Mouse (Mus musculus) lung, adult 2 months (tissue): Measurements from ENCODE around the gene Mllt10. TPM values are rescaled to one million over a fixed set of nuclear protein-coding genes. Genes with fewer than 3 reads are reported as not detected.
A peak's percentile ranks its signal among the peaks of the same experiment; 100 is the strongest.

ENCODE experiments used
- DNase-seq: peaks from one replicate; pipeline ENCODE4 v3.0.0; 2022
- H3K4me1 ChIP-seq: fragments of 200-500 bp; 2 replicates; pipeline ENCODE4 v1.6.1; 2011; ENCODE audit warnings: low read length; ENCODE audit not compliant: control insufficient read depth, insufficient read depth
- H3K4me3 ChIP-seq: fragments of 200-500 bp; replicated peaks from 2 replicates; pipeline ENCODE3; 2011; ENCODE audit warnings: low read depth, mild to moderate bottlenecking, control low read depth, low read length; ENCODE audit errors: extremely low read depth
- CTCF ChIP-seq: fragments of 200-500 bp; IDR thresholded peaks from 2 replicates; pipeline ENCODE4 v1.5.1; 2011; ENCODE audit warnings: mild to moderate bottlenecking, low read length, control low read depth; ENCODE audit not compliant: insufficient read depth
- POLR2A ChIP-seq: fragments of 200-500 bp; IDR thresholded peaks from 2 replicates; pipeline ENCODE4 v1.6.1; 2011; ENCODE audit warnings: low read depth, mild to moderate bottlenecking, control low read depth, low read length, borderline replicate concordance; ENCODE audit errors: extremely low read depth
- WGBS: fragments of 180-500 bp; shearing (Covaris S2); methylation state at CpG from one replicate; pipeline ENCODE4 v1.1.7; 2018; 5-methylcytosine and 5-hydroxymethylcytosine counted together
- polyA plus RNA-seq: library from polyadenylated mRNA; depleted of rRNA; stranded (reverse); fragments of >200 nt; gene quantifications from 2 replicates; pipeline ENCODE4 v1.2.3, GENCODE M21; 2012

Mllt10 gene
- polyA plus RNA-seq, 1 experiment, result 34.7 TPM

DNA sequence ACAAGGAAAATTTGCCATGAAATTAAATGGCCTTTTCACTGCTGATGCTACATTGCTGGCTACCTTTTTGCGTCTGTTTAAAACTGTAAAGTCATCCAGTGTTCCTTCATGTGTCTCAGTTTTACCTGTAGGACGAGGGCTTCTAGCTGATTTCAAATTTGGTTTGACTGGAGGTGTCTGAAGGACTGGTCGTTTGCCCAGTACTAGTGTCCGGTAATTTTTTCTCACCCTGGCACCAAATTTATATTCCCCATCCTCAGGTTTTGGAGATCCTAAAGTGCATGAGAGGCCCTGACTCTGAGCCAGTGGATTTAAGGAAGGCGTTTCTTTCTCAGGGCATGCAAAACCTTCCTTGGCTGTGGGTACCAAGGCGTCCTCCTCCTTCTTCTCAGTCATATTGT, 9.3 kb upstream of the Mllt10 start:
- WGBS, result 66% methylated on average over 6 of the region's 6 CpGs
- H3K4me3 ChIP-seq, result no peak overlapping the region
- no peak for TF ChIP-seq CTCF
- no peak for TF ChIP-seq POLR2A
- H3K4me1 ChIP-seq, result no peaks in the 10 kb centered on the region; the same call in 1 of the 2 replicates
- DNase-seq, result no peak

GRCm38 (mm10) chr2:18046186-18046585, 8.9 kb upstream of the Mllt10 start:
- no peaks in the 10 kb centered on the region; the same call in 1 of the 2 replicates for H3K4me1 ChIP-seq
- 20% methylated on average over 4 of the region's 4 CpGs for WGBS

DNA sequence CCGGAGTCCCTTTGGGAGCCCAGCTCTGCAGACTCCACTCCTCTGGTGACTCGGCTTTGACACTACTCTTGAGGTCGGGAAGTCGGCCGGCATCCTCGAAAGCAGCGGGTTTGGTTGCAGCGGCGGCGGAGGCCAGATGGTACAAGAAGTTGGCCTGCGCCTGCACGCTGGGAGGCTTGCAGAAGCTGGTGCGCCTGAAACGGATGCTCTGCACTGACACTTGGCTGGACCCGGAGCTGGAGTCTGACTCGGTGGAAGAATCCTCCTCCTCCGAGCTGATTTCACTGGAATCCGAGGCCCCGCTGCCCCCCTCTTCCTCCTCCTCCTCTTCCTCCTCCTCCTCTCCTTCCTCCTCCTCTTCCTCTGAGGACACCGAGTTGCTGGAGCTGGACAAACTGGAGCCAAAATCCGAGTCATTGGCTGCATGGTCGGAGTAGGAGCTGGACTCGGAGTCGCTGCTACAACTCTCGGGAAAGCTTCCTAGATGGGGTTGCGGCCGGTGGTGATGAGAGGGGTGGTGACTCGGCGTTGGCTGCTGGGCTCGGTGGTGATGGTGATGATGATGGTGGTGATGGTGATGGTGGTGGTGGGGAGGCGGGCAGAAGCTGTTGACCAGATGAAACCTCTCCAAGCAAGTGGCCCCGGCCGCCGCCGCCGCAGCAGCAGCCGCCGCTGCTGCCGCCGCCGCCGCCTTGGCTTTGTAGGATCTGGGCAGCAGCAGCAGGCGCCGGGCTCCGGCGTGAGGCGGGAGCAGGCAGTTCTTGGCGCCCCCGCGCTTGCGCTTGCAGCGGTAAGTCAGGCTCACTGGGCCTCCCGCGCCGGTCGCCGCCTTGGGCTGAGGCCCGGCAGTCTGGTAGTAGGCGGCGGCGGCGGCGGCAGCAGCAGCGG, 8.0 kb upstream of the Mllt10 start:
- Histone ChIP-seq H3K4me3 (peak overlapping the region; percentile 67), H3K4me1 (no peaks in the 10 kb centered on the region; the same call in 1 of the 2 replicates)
- no peak for TF ChIP-seq CTCF
- under 1% methylated on average over 64 of the region's 64 CpGs for WGBS
- peak; percentile 80 for DNase-seq

More at GRCm38 (mm10) chr2:18046186-18046585, 8.9 kb upstream of the Mllt10 start:
- DNase-seq, result no peak
- no peak for TF ChIP-seq POLR2A
- TF ChIP-seq CTCF, result no peak
- H3K4me3 ChIP-seq, result no peak overlapping the region

GRCm38 (mm10) chr2:18047646-18048452, 7.2 kb upstream of the Mllt10 start:
- Histone ChIP-seq H3K4me1 (no peaks in the 10 kb centered on the region; the same call in 1 of the 2 replicates), H3K4me3 (peak overlapping the region; percentile 67)
- DNase-seq, result no peak
- under 1% methylated on average over 70 of the region's 70 CpGs for WGBS
- peak; percentile 46; the same call in 1 of the 2 replicates for TF ChIP-seq POLR2A
- no peak for TF ChIP-seq CTCF

- Histone ChIP-seq H3K4me1 (no peaks in the 10 kb centered on the region; the same call in 1 of the 2 replicates), H3K4me3 (peak within 1 kb of the TSS; percentile 67)
- WGBS, result 24% methylated on average over 17 of the region's 17 CpGs
- no peak for DNase-seq
- TF ChIP-seq POLR2A (no peak), CTCF (no peak)
These were observed 6.5 kb upstream of the Mllt10 start, which contains the start of gene Skida1 for GRCm38 (mm10) chr2:18048453-18049075. Gene Skida1 (minus strand): TSS chr2:18049051.

DNA sequence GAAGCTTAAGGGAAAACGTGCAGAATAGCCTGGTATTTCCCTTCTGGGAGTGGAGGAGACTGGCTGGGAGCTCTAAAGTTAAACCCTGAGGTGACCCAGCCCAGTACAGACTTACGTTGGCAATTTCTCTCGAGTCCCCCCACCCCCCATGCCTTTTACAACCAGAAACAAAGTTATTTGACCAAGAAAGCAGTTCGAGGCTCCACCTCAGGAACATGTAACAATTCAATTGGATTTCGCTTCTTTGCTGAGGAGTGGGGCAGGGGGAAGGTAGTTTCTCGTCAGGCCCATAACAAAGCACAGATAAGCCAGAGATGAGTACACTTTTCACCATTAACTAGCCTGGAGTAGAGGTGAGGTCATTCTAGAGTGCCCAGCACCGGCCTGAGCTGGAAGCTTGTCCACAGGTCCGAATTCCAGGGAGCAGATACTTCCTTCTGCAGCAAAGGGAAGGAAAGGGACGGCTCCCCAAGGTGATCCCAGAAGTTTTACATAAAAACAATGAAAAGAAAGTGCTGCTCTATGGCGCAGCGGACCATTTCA, 5.7 kb upstream of the Mllt10 start:
- Histone ChIP-seq H3K4me3 (no peak overlapping the region), H3K4me1 (no peaks in the 10 kb centered on the region; the same call in 1 of the 2 replicates)
- DNase-seq, result peak; percentile 49
- 48% methylated on average over 11 of the region's 11 CpGs for WGBS
- TF ChIP-seq CTCF (no peak), POLR2A (no peak)

DNA sequence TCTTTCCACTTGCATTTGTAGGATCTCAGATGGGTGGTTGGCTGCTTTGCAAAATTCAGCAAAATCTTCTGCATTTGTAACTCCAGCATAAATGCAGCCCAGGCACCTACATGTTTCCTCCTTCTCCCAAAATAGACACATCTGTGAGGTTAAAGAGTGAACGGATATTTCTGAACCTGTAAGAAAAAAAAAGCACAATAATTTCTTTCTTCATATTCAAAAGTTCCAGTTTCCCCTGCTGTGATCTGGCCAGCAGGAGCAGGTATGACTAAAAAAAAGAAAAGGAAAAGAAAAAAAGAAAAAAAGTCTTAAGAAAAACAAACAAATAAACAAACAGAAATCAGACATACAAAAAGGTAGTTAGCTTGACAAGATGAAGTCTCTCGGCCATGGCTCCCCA, 5.0 kb upstream of the Mllt10 start:
- 47% methylated on average over 2 of the region's 2 CpGs for WGBS
- TF ChIP-seq CTCF (no peak), POLR2A (no peak)
- no peak for DNase-seq
- Histone ChIP-seq H3K4me1 (peaks cover under 1% of the 10 kb centered on the region; the same call in 1 of the 2 replicates), H3K4me3 (no peak overlapping the region)

GRCm38 (mm10) chr2:18050541-18050985, 4.5 kb upstream of the Mllt10 start:
- no peak for DNase-seq
- Histone ChIP-seq H3K4me1 (peaks cover 6% of the 10 kb centered on the region), H3K4me3 (no peak overlapping the region)
- TF ChIP-seq CTCF, result no peak
- no peak for TF ChIP-seq POLR2A
- 30% methylated on average over 10 of the region's 10 CpGs for WGBS
